Mouse (Mus musculus) kidney, adult 2 months (tissue): ENCODE measurements at regions not wholly inside any gene's neighbourhood (a gene's known extent, or its start where the extent isn't known, plus 50 kb on each side); places are given as distances from the start of the nearest gene placed in this dataset.

Experiments used
- CTCF ChIP-seq: fragments of 200-500 bp; conservative IDR thresholded peaks from 2 replicates; pipeline ENCODE4 v1.5.1; 2011; ENCODE audit warnings: low read depth, mild to moderate bottlenecking, control low read depth, low read length, moderate library complexity, mixed read lengths; ENCODE audit not compliant: insufficient read depth, insufficient read length
- POLR2A ChIP-seq: fragments of 200-500 bp; IDR thresholded peaks from one replicate; pipeline ENCODE4 v1.6.1; 2011; ENCODE audit warnings: low read depth, low read length, control low read depth

- TF ChIP-seq POLR2A: no peak
- TF ChIP-seq CTCF: no peak
These were observed 508.4 kb upstream of the Adgrl2 start for GRCm38 (mm10) chr3:149498765-149499164.
